In genomic region chr3:127293479-127293874, GRCm38 (mm10) we compare ENCODE assay signal across 9 mouse cellular contexts.
DNase-seq lines count a peak whose midpoint lies in the region; ATAC-seq and TF ChIP-seq lines count a peak whose summit lies in the region.
"Had no signal": no experiment of that assay in that cellular context is flagged by ENCODE, and none has a peak within 500 bp of the region (broad histone marks: within the 10 kb centered on the region; RNA-seq: fewer than 3 reads in every experiment).

No protein-coding gene starts in this region.

- peak overlapping the region; percentile 78 for H3K27ac ChIP-seq in forebrain, embryonic 12.5 days
- peak overlapping the region; percentile 60 for H3K27ac ChIP-seq in layer of hippocampus, adult 2 months
- H3K27ac ChIP-seq in midbrain, embryonic 13.5 days: peak overlapping the region; percentile 81
- H3K27ac ChIP-seq: limb, embryonic 12.5 days had no signal

- H3K4me2 ChIP-seq in forebrain, embryonic 12.5 days: 0 out of 2 replicates have a peak overlapping the region, but pooled peaks have one; percentile 23
- H3K4me2 ChIP-seq in midbrain, embryonic 13.5 days (replicated peaks): peak overlapping the region; percentile 22; the same call in 1 of the 2 replicates
- H3K4me2 ChIP-seq: limb, embryonic 12.5 days had no signal

- H3K27me3 ChIP-seq in forebrain, embryonic 12.5 days: 0 out of 2 replicates have a peak, but pooled peaks cover 3% of the 10 kb centered on the region
- H3K27me3 ChIP-seq in midbrain, embryonic 13.5 days: no peaks in the 10 kb centered on the region
- H3K27me3 ChIP-seq: limb, embryonic 12.5 days had no signal

- no peak for TF ChIP-seq POLR2A in brain, embryonic 14.5 days (IDR thresholded peaks at IDR 0.05; ENCODE audit: borderline replicate concordance, extremely low read depth, insufficient read depth, insufficient read length, poor library complexity, severe bottlenecking)

- TF ChIP-seq CTCF in brain, embryonic 14.5 days (IDR thresholded peaks at IDR 0.05; ENCODE audit: borderline replicate concordance, extremely low read depth, insufficient read depth, insufficient read length): no peak
- no peak for TF ChIP-seq CTCF in layer of hippocampus, adult 2 months (conservative IDR thresholded peaks at IDR 0.05)

- ATAC-seq in forebrain, embryonic 12.5 days (ENCODE audit: low FRiP score): peak; percentile 45
- peak; percentile 53 for ATAC-seq in midbrain, embryonic 13.5 days

- 36% methylated on average over 9 of the region's 9 CpGs for WGBS in forebrain, embryonic 12.5 days
- WGBS in midbrain, embryonic 13.5 days: 27% methylated on average over 9 of the region's 9 CpGs

- no peak overlapping the region for H3K4me3 ChIP-seq in forebrain, embryonic 12.5 days (replicated peaks)
- no peak overlapping the region for H3K4me3 ChIP-seq in layer of hippocampus, adult 2 months
- no peak overlapping the region for H3K4me3 ChIP-seq in midbrain, embryonic 13.5 days (replicated peaks)
- H3K4me3 ChIP-seq: limb, embryonic 12.5 days had no signal

- intact Hi-C loops in heart, postnatal 25 days (cut with DNase I): no loop called here
- intact Hi-C loops in heart, postnatal 36 days (cut with DNase I): no loop called here

- DNase-seq in brain, embryonic 14.5 days (ENCODE audit: low read depth): peak; percentile 91
- DNase-seq in layer of hippocampus, adult 2 months (ENCODE audit: low spot score in 2 of 2): peak; percentile 88 to 90
- no peak for DNase-seq in heart, postnatal 25 days (ENCODE audit: low spot score)
- no peak for DNase-seq in ovary, adult 18-20 months (ENCODE audit: low spot score)
- DNase-seq in heart, postnatal 36 days: no peak
- no peak for DNase-seq in spleen, postnatal 14 days (ENCODE audit: low spot score in 2 of 2)

- no peaks in the 10 kb centered on the region for H3K36me3 ChIP-seq in forebrain, embryonic 12.5 days (replicated peaks)
- H3K36me3 ChIP-seq in midbrain, embryonic 13.5 days: no peaks in the 10 kb centered on the region
- H3K36me3 ChIP-seq: limb, embryonic 12.5 days had no signal

- H3K9me3 ChIP-seq in forebrain, embryonic 12.5 days: no peaks in the 10 kb centered on the region
- H3K9me3 ChIP-seq in midbrain, embryonic 13.5 days: no peaks in the 10 kb centered on the region
- H3K9me3 ChIP-seq: limb, embryonic 12.5 days had no signal

- H3K4me1 ChIP-seq in forebrain, embryonic 12.5 days: peaks cover 30% of the 10 kb centered on the region
- peaks cover 51% of the 10 kb centered on the region for H3K4me1 ChIP-seq in midbrain, embryonic 13.5 days (replicated peaks)
- H3K4me1 ChIP-seq: limb, embryonic 12.5 days had no signal

- H3K9ac ChIP-seq in forebrain, embryonic 12.5 days: no peak overlapping the region
- no peak overlapping the region for H3K9ac ChIP-seq in midbrain, embryonic 13.5 days (replicated peaks)
- H3K9ac ChIP-seq: limb, embryonic 12.5 days had no signal

Comparison
In these comparisons a context has a peak if more than half of its experiments do, and no peak if none do; other contexts are left out.
1. DNase-seq: peak in brain, embryonic 14.5 days (single experiment) and layer of hippocampus, adult 2 months (2 of 2); none in heart, postnatal 25 days (single experiment), ovary, adult 18-20 months (single experiment), heart, postnatal 36 days (0 of 2) and spleen, postnatal 14 days (0 of 2).
2. Peak in every context shown above with its lines, with median percentiles within 50 percentile points of each other: H3K27ac ChIP-seq.